Mouse (Mus musculus): ENCODE data around the gene Apaf1.

GRCm38 (mm10) chr10:90974491-90974890, 108.1 kb downstream of the Apaf1 start:
- no peak for TF ChIP-seq CTCF (IDR thresholded peaks at IDR 0.05; ENCODE audit: low read depth, low read length)
- TF ChIP-seq POLR2A (IDR thresholded peaks at IDR 0.05; ENCODE audit: borderline replicate concordance, low read depth, low read length) = no peak
